15 mouse cellular contexts compared by ENCODE assay signal in genomic region chr9:70237136-70237535, GRCm38 (mm10).
"Had no signal": no experiment of that assay in that cellular context is flagged by ENCODE, and none has a peak within 500 bp of the region (broad histone marks: within the 10 kb centered on the region; RNA-seq: fewer than 3 reads in every experiment).

No protein-coding gene starts in this region.

- H3K4me3 ChIP-seq: limb, embryonic 12.5 days; liver, embryonic 13.5 days; midbrain, embryonic 13.5 days; myocyte; neural tube, embryonic 15.5 days had no signal

- H3K36me3 ChIP-seq: limb, embryonic 12.5 days; liver, embryonic 13.5 days; midbrain, embryonic 13.5 days; neural tube, embryonic 15.5 days had no signal

- H3K4me1 ChIP-seq: midbrain, embryonic 13.5 days had no signal

- H3K9ac ChIP-seq: limb, embryonic 12.5 days; liver, embryonic 13.5 days; liver, postnatal 0 days; midbrain, embryonic 13.5 days; neural tube, embryonic 15.5 days had no signal

- H3K9me3 ChIP-seq: limb, embryonic 12.5 days; liver, embryonic 13.5 days; midbrain, embryonic 13.5 days; neural tube, embryonic 15.5 days had no signal

- DNase-seq: kidney, adult 11 months; kidney, adult 9 months; kidney, postnatal 36 days; layer of hippocampus, adult 9-11 months; layer of hippocampus, postnatal 36 days; liver; liver, embryonic 13.5 days; liver, postnatal 0 days; thymus, postnatal 14 days had no signal

- ATAC-seq: liver, postnatal 0 days; midbrain, embryonic 13.5 days had no signal

- H3K4me2 ChIP-seq: limb, embryonic 12.5 days; liver, embryonic 13.5 days; midbrain, embryonic 13.5 days; neural tube, embryonic 15.5 days had no signal

- H3K27ac ChIP-seq: kidney, postnatal 0 days; liver, embryonic 13.5 days; macrophage; midbrain, embryonic 13.5 days; neural tube, embryonic 15.5 days had no signal

- H3K27me3 ChIP-seq: limb, embryonic 12.5 days; liver, embryonic 13.5 days; midbrain, embryonic 13.5 days; neural tube, embryonic 15.5 days had no signal
